Mouse (Mus musculus) heart, embryonic 10.5 days (tissue): ENCODE data around the gene Cntnap2. TPM values are rescaled to one million over a fixed set of nuclear protein-coding genes. Genes with fewer than 3 reads are reported as not detected.

ENCODE experiments used
- DNase-seq: peaks from one replicate; pipeline ENCODE4 v3.0.0-alpha.2; 2017; ENCODE audit warnings: low spot score
- H3K27ac ChIP-seq: fragments of 300-500 bp; sonication (generic); 2 replicates; pipeline ENCODE4 v1.5.1; 2016; ENCODE audit warnings: mild to moderate bottlenecking
- H3K27me3 ChIP-seq: fragments of 300-500 bp; sonication (generic); 2 replicates; pipeline ENCODE4 v1.6.1; 2016; ENCODE audit warnings: mild to moderate bottlenecking; ENCODE audit not compliant: poor library complexity, insufficient read depth, severe bottlenecking
- H3K36me3 ChIP-seq: fragments of 300-500 bp; sonication (generic); 2 replicates; pipeline ENCODE4 v1.6.1; 2016; ENCODE audit warnings: mild to moderate bottlenecking, moderate library complexity
- H3K4me1 ChIP-seq: fragments of 300-500 bp; sonication (generic); 2 replicates; pipeline ENCODE4 v1.6.1; 2016; ENCODE audit warnings: mild to moderate bottlenecking
- H3K4me3 ChIP-seq: fragments of 300-500 bp; sonication (generic); 2 replicates; pipeline ENCODE4 v1.5.1; 2016; ENCODE audit warnings: mild to moderate bottlenecking, moderate library complexity
- H3K9me3 ChIP-seq: fragments of 300-500 bp; sonication (generic); 2 replicates; pipeline ENCODE4 v1.6.1; 2016; ENCODE audit warnings: mild to moderate bottlenecking, moderate library complexity
- WGBS: fragments of 180-500 bp; shearing (Covaris S2); methylation state at CpG from one replicate; pipeline ENCODE4 v1.1.7; 2016; 5-methylcytosine and 5-hydroxymethylcytosine counted together
- polyA plus RNA-seq: library from polyadenylated mRNA; unstranded; fragments of >200 nt; fragmentation: Nextera tagmentation; extraction: Ambion mirVana; gene quantifications from 2 replicates; pipeline ENCODE4 v1.2.1, GENCODE M21; 2016

The Cntnap2 gene
- polyA plus RNA-seq, 1 experiment from 2014 or later, result 1.4 TPM

DNA sequence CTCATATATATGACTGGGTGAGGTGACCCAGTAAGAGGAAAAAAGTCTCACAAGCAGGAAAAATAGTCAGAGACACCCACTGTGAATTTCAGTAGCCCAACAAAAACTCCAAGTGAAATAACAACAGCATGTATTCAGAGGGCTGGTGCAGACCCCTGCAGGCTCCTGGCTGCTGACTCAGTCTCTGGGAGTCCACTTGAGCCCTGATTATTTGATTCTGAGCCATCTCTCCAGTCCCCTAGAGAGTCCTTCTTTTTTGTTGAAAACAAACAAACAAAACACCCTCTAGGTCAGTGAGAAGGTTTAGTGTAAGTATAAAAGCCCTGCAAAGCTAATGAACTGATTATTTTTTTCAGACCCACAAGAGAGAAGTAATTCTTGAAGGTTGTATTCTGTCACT lies 179.0 kb downstream of the Cntnap2 start:
- H3K4me3 ChIP-seq, result no peak overlapping the region
- no peak for DNase-seq
- H3K27me3 ChIP-seq, result no peaks in the 10 kb centered on the region
- no peaks in the 10 kb centered on the region for H3K36me3 ChIP-seq
- no peaks in the 10 kb centered on the region for H3K9me3 ChIP-seq
- H3K27ac ChIP-seq, result no peak overlapping the region
- H3K4me1 ChIP-seq, result no peaks in the 10 kb centered on the region

DNA sequence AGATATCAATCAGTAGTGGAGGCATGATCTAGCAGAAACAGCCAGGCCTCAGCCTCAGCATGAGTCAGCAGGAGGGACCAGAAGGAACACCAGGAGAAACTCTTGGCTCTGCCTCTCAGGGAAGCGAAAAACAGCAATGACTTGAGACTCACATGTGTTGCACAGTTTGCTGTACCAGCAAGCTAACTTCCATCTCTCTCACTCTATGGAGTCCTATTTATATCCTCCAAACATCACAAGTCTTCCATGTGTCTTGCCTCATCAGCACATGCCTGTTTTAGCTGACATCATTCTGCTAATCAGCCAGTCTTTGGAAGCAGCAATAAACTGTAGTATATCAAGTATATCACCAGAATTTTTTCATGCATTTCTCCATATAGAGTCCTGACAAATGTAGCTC lies 182.1 kb downstream of the Cntnap2 start:
- DNase-seq, result no peak

DNA sequence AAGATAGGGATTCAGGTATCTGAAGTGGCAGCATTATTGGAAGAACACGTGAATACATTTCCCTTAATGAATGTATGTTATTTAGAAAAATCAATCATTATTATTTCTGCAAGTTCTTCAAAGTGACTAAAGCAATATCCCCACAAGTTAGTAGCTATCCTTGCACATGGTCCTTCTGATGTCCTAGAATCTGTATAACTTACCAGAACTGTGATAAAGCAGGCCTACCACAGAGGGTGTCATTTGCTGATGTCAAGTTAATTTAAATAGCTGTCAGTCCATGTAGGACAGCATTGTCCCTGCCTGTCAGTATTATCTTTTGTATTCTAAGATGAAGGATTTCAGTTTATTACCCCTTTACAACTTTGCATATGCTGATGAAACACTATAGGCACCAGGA lies 185.5 kb downstream of the Cntnap2 start:
- Histone ChIP-seq H3K36me3 (no peaks in the 10 kb centered on the region), H3K4me1 (no peaks in the 10 kb centered on the region), H3K9me3 (no peaks in the 10 kb centered on the region), H3K27me3 (no peaks in the 10 kb centered on the region), H3K4me3 (no peak overlapping the region), H3K27ac (no peak overlapping the region)
- DNase-seq, result no peak
- 92% methylated on average over 1 of the region's 1 CpGs for WGBS

More for the DNA sequence above, 182.1 kb downstream of the Cntnap2 start:
- no peaks in the 10 kb centered on the region for H3K36me3 ChIP-seq
- H3K4me1 ChIP-seq, result no peaks in the 10 kb centered on the region
- H3K4me3 ChIP-seq, result no peak overlapping the region
- H3K9me3 ChIP-seq, result no peaks in the 10 kb centered on the region
- H3K27me3 ChIP-seq, result no peaks in the 10 kb centered on the region
- WGBS, result 87% methylated on average over 1 of the region's 1 CpGs
- no peak overlapping the region for H3K27ac ChIP-seq

DNA sequence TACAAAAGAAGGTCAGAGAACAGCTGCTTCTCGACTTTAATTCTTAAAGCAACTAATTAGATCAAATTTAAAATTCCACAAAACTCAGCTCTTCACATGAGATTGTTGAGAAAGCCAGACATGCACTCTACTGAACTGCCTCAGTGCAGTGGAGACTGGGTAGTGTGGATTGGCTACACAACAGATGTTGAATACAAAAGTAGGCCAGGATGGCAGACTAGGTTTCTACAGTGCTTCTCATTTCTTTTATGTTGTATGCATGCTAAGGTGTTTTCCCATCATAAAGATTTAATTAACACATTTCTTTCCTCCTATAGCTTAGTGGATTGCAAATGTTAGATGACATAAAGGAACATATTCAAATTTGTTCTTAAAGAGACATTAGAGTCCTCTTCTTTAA lies 198.9 kb downstream of the Cntnap2 start:
- DNase-seq, result no peak
- H3K4me1 ChIP-seq, result no peaks in the 10 kb centered on the region
- no peaks in the 10 kb centered on the region for H3K27me3 ChIP-seq
- H3K9me3 ChIP-seq, result no peaks in the 10 kb centered on the region
- H3K36me3 ChIP-seq, result no peaks in the 10 kb centered on the region
- H3K27ac ChIP-seq, result no peak overlapping the region
- no peak overlapping the region for H3K4me3 ChIP-seq
- WGBS, result 67% methylated on average over 1 of the region's 1 CpGs

DNA sequence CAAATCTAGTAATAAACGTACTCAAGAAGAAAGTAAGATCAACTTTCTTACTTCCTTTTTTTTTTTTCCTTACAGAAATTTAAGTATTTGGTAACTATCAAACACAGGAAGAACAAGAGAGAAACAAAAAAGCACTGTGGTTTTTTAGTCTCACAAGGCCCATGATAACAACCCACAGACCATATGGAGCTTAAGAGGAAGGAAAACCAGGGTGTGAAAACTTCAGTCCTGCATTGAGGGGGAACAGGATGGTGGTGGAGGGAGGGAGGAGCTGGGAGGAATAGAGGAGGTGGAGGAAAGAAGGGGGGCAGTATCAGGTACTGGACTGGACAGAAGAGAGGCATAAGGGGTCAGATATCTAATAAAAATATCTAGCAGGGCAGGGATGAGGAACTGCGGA lies 212.4 kb downstream of the Cntnap2 start:
- Histone ChIP-seq H3K4me1 (no peaks in the 10 kb centered on the region), H3K4me3 (no peak overlapping the region), H3K27me3 (no peaks in the 10 kb centered on the region), H3K9me3 (no peaks in the 10 kb centered on the region), H3K27ac (no peak overlapping the region), H3K36me3 (no peaks in the 10 kb centered on the region)
- no peak for DNase-seq
- 78% methylated on average over 2 of the region's 2 CpGs for WGBS

DNA sequence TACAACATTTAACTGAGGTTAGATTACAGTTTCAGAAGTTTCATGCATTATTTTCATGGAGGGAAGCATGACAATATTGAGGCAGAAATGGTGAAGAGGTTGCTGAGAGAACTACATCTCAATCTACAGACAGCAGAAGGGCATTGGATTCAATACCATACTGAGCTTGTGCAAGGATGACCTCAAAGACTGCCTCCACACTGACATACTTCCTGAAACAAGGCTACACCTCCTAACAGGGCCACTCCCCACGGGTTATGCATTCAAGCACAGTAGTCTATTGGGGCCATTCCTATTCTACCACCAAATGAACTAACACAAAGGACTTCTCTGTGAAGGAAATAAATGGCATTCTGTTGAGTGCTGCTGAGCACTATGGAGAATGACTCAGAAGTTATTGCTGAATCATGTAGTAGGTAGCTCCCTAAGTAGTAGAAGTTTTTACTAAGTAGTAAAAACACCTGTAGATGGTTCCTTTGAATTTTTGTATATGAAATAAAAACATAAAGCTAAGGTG lies 214.2 kb downstream of the Cntnap2 start:
- Histone ChIP-seq H3K4me1 (no peaks in the 10 kb centered on the region), H3K4me3 (no peak overlapping the region), H3K9me3 (no peaks in the 10 kb centered on the region)

DNA sequence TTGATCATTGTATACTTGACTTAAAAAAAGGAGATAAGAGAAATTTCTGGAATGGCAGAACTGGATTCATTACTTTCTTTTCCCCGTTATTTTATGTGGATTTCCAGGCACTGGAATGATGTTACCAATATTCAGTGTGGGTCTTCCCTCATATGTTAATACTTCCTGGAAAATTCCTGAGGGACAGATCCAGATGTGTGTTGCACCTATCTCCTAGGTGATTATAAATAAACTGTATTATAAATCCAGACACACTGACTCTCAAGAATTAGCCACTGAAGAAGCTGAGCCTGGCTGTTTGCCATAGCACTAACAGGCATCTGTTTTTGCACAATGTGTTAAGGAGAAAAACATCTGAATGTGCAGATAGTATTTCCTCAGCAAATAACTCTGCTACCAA lies 231.0 kb downstream of the Cntnap2 start:
- Histone ChIP-seq H3K4me3 (no peak overlapping the region), H3K9me3 (no peaks in the 10 kb centered on the region), H3K27ac (no peak overlapping the region), H3K4me1 (no peaks in the 10 kb centered on the region), H3K27me3 (no peaks in the 10 kb centered on the region), H3K36me3 (no peaks in the 10 kb centered on the region)
- WGBS, result 79% methylated on average over 1 of the region's 1 CpGs
- DNase-seq, result no peak

More for the DNA sequence above, 214.2 kb downstream of the Cntnap2 start:
- Histone ChIP-seq H3K27ac (no peak overlapping the region), H3K27me3 (no peaks in the 10 kb centered on the region), H3K36me3 (no peaks in the 10 kb centered on the region)
- no peak for DNase-seq
- WGBS, result 58% methylated on average over 1 of the region's 1 CpGs

DNA sequence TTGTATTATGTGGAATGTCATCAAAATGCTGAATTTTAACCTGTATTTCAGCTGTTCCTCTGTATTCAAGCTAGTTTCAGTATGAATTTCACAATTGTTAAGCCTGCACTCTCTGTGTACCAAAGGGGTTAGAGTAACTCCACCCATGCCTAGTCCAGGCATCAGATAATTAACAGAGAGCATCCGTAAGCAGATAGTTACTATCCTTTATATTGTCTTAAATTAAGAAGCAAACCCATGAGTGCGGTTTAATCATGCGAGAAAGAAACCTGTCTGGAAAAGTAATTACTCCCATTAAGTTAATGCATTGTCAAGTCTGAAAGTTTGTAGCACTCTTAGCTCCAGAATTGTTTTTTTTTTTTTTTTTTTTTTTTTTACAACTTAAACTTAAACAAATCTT lies 258.3 kb downstream of the Cntnap2 start:
- no peaks in the 10 kb centered on the region for H3K4me1 ChIP-seq
- no peak overlapping the region for H3K27ac ChIP-seq
- H3K4me3 ChIP-seq, result no peak overlapping the region
- no peak for DNase-seq
- 86% methylated on average over 3 of the region's 3 CpGs for WGBS
- no peaks in the 10 kb centered on the region for H3K27me3 ChIP-seq
- H3K9me3 ChIP-seq, result no peaks in the 10 kb centered on the region
- no peaks in the 10 kb centered on the region for H3K36me3 ChIP-seq

DNA sequence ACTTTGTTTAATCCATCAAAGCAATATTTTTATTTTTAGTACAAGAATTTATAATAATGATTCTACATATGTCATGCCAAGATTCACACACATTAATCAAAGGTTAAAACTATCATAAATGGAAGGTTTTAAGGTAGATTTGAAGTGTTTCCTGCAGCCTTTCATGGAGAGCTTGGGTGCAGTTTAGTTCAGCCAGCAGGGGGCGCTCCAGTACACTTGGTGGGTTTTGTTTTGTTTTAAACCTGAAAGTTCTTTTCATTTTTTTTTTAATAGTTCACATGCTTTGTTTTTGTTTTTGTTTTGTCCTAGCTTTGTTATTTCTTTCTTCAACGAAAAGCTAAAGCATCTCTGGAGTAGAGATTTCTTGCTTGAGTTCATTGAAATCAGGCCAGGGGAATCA lies 264.3 kb downstream of the Cntnap2 start:
- no peaks in the 10 kb centered on the region for H3K9me3 ChIP-seq
- no peak for DNase-seq
- no peaks in the 10 kb centered on the region for H3K36me3 ChIP-seq
- no peaks in the 10 kb centered on the region for H3K4me1 ChIP-seq
- no peak overlapping the region for H3K4me3 ChIP-seq
- no peak overlapping the region for H3K27ac ChIP-seq
- H3K27me3 ChIP-seq, result no peaks in the 10 kb centered on the region
- 3% methylated on average over 2 of the region's 2 CpGs for WGBS

DNA sequence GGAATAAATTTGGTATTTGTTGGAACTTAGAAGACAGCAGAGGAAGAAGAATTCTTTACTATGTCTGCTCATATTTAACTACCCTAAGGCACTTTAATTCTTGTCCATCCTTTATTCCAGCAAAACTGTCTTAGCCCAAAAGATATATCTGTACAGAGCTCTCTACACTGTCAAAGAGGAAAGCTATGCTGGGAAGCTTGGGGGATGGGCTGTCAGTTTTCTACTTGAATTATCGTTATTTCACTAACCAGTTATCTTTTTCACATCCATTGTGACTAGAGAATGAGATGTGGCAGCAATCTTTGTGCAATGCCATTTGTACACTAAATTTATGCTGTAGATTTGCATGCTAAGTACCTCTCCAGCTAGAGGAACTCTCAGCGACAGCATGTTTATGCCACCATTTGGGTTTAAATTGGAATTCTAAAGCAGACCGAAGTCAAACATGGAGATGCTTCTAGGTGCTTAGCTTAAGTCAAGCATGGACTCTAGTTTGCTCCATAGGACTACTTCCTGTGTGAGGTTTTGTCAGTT lies 268.9 kb downstream of the Cntnap2 start:
- no peak overlapping the region for H3K4me3 ChIP-seq
- WGBS, result 78% methylated on average over 3 of the region's 3 CpGs
- H3K27me3 ChIP-seq, result no peaks in the 10 kb centered on the region
- no peaks in the 10 kb centered on the region for H3K9me3 ChIP-seq
- H3K27ac ChIP-seq, result no peak overlapping the region
- H3K36me3 ChIP-seq, result no peaks in the 10 kb centered on the region
- DNase-seq, result no peak
- no peaks in the 10 kb centered on the region for H3K4me1 ChIP-seq

DNA sequence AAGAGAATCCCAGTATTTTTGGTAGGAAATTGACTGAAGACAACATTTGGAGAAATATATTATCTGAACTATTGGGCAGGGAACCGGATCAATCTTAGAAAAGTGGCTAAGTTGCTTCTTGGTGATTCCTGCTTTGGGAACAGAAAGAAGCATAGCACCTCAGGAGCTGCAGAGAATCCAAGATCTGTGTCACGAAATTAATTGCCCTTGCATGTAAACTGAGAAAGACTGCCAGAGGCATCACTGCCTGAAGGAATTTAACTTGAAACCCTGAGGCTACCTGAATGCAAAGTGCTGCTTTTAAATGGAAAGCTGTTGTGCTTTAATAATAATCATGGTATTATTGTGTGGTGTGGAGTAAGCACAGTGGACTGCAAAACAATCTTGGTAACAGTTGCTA lies 286.2 kb downstream of the Cntnap2 start:
- H3K27me3 ChIP-seq, result no peaks in the 10 kb centered on the region
- H3K4me3 ChIP-seq, result no peak overlapping the region
- 77% methylated on average over 2 of the region's 2 CpGs for WGBS
- H3K27ac ChIP-seq, result no peak overlapping the region
- H3K4me1 ChIP-seq, result no peaks in the 10 kb centered on the region
- DNase-seq, result no peak
- no peaks in the 10 kb centered on the region for H3K9me3 ChIP-seq
- H3K36me3 ChIP-seq, result no peaks in the 10 kb centered on the region

DNA sequence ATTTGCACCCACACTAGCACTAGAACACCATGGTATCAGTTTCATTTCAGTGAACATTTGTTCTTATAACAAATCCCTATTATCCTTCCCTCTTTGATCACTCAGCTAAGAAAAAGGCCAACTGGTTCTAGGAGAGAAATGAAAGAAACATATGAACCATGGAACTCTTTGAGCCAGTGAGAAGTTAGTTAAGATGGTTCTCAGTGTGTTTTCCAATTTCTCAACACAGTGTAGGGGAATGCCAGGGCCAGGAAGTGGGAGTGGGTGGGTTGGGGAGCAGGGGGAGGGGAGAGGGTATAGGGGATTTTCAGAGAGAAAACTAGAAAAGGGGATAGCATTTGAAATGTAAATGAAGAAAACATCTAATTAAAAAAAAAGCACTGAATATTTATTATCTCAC lies 286.8 kb downstream of the Cntnap2 start:
- Histone ChIP-seq H3K4me1 (no peaks in the 10 kb centered on the region), H3K36me3 (no peaks in the 10 kb centered on the region)

DNA sequence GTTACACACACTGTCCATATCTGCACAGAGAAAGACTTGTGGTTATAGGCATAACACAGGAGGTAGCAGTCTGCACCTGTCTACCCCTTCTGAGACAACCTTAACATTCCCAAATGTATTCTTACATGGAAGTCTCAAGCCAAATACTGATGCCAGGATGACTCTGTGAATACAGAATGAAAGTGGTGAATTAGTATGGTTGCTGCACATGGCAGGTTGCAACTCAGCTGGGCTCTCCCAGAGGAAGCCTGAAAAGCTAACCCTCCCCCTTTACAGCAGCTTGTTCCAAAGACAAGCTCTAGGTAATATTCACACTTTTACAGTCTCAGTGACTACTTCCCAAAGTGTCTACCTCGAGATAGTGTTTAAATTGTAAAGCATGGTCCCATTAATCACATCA lies 307.3 kb downstream of the Cntnap2 start:
- H3K9me3 ChIP-seq, result no peaks in the 10 kb centered on the region
- H3K36me3 ChIP-seq, result no peaks in the 10 kb centered on the region
- no peak for DNase-seq
- 36% methylated on average over 1 of the region's 1 CpGs for WGBS
- H3K4me3 ChIP-seq, result no peak overlapping the region
- H3K4me1 ChIP-seq, result no peaks in the 10 kb centered on the region
- H3K27ac ChIP-seq, result no peak overlapping the region
- no peaks in the 10 kb centered on the region for H3K27me3 ChIP-seq

More for the DNA sequence above, 286.8 kb downstream of the Cntnap2 start:
- Histone ChIP-seq H3K9me3 (no peaks in the 10 kb centered on the region), H3K4me3 (no peak overlapping the region), H3K27me3 (no peaks in the 10 kb centered on the region), H3K27ac (no peak overlapping the region)
- DNase-seq, result no peak

DNA sequence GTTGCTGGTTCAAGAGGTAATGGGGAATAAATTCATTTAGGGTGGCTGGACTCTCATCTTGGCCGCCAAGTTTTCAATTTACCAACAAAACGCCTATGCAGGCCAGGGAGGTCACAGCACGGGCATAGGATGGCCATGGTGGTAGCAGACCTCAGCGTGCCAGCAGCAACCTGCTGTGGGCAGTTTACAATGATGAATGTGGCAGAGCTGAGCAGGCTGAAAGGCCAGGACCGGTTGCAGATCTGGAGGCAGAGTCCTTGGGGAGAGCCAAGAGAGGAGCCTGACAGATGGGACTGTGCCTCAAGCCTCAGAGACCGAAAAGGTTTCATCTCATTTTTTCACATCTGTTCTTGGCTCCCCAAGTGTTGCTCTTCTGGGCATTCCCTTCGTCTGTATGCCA lies 322.0 kb downstream of the Cntnap2 start:
- Histone ChIP-seq H3K36me3 (no peaks in the 10 kb centered on the region), H3K4me3 (no peak overlapping the region), H3K9me3 (no peaks in the 10 kb centered on the region), H3K27me3 (no peaks in the 10 kb centered on the region), H3K27ac (no peak overlapping the region), H3K4me1 (no peaks in the 10 kb centered on the region)
- 72% methylated on average over 7 of the region's 7 CpGs for WGBS
- no peak for DNase-seq
